Mouse (Mus musculus) heart, embryonic 13.5 days (tissue): Measurements from ENCODE around the gene Ccdc169. TPM values are rescaled to one million over a fixed set of nuclear protein-coding genes. Genes with fewer than 3 reads are reported as not detected.
"Not testable (repeated sequence)": the region's sequence is repeated elsewhere in the genome, so short reads cannot be mapped to it uniquely, and the experiment has no call there.

ENCODE experiments used
- ATAC-seq: fragments of 200-750 bp; cut with Nextera tagmentation; 2 replicates; pipeline ENCODE4 v1.8.0; 2017; ENCODE audit warnings: moderate TSS enrichment; ENCODE audit not compliant: insufficient number of reproducible peaks, low FRiP score, low TSS enrichment; ENCODE audit errors: extremely low read depth
- H3K27ac ChIP-seq: fragments of 300-500 bp; sonication (generic); replicated peaks from 2 replicates; pipeline ENCODE4 v1.5.1; 2015; ENCODE audit warnings: moderate library complexity, mild to moderate bottlenecking, inconsistent platforms
- H3K27me3 ChIP-seq: fragments of 300-500 bp; sonication (generic); replicated peaks from 2 replicates; pipeline ENCODE4 v1.6.1; 2015; ENCODE audit warnings: mild to moderate bottlenecking, inconsistent platforms
- H3K36me3 ChIP-seq: fragments of 300-500 bp; sonication (generic); 2 replicates; pipeline ENCODE4 v1.6.1; 2015; ENCODE audit warnings: mild to moderate bottlenecking, inconsistent platforms
- H3K4me1 ChIP-seq: fragments of 300-500 bp; sonication (generic); 2 replicates; pipeline ENCODE4 v1.6.1; 2015; ENCODE audit warnings: inconsistent platforms
- H3K4me2 ChIP-seq: fragments of 300-500 bp; sonication (generic); 2 replicates; pipeline ENCODE4 v1.6.1; 2015; ENCODE audit warnings: inconsistent platforms, mild to moderate bottlenecking, moderate library complexity
- H3K4me3 ChIP-seq: fragments of 300-500 bp; sonication (generic); 2 replicates; pipeline ENCODE4 v1.5.1; 2015; ENCODE audit warnings: moderate library complexity, mild to moderate bottlenecking, inconsistent platforms
- H3K9ac ChIP-seq: fragments of 300-500 bp; sonication (generic); 2 replicates; pipeline ENCODE4 v1.6.1; 2015; ENCODE audit warnings: inconsistent platforms, mild to moderate bottlenecking, moderate library complexity
- H3K9me3 ChIP-seq: fragments of 300-500 bp; sonication (generic); 2 replicates; pipeline ENCODE4 v1.6.1; 2016; ENCODE audit warnings: inconsistent platforms
- WGBS: fragments of 180-500 bp; shearing (Covaris S2); methylation state at CpG from one replicate; pipeline ENCODE4 v1.1.7; 2015; ENCODE audit warnings: mixed read lengths; 5-methylcytosine and 5-hydroxymethylcytosine counted together
- microRNA-seq: library from miRNA; unstranded; fragments of <30 nt; microRNA quantifications from one replicate; pipeline ENCODE4, GENCODE M21; 2016
- polyA plus RNA-seq: library from polyadenylated mRNA; unstranded; fragments of >200 nt; fragmentation: Nextera tagmentation; extraction: Ambion mirVana; gene quantifications from 2 replicates; pipeline ENCODE4 v1.2.1, GENCODE M21; 2015

Gene Ccdc169
- polyA plus RNA-seq, 1 experiment from 2014 or later: 0.07 TPM

- 80% methylated on average over 11 of the region's 11 CpGs for WGBS
- H3K27me3 ChIP-seq: not testable (repeated sequence)
Observed at GRCm38 (mm10) chr3:55203621-55204020, 66.5 kb downstream of the Ccdc169 start.

GRCm38 (mm10) chr3:55206413-55206812 is 69.3 kb downstream of the Ccdc169 start:
- Histone ChIP-seq H3K9me3 (no peaks in the 10 kb centered on the region), H3K27me3 (no peaks in the 10 kb centered on the region), H3K4me2 (no peak overlapping the region), H3K9ac (no peak overlapping the region), H3K4me1 (no peaks in the 10 kb centered on the region), H3K36me3 (no peaks in the 10 kb centered on the region), H3K4me3 (no peak overlapping the region), H3K27ac (no peak overlapping the region)
- WGBS: 83% methylated on average over 2 of the region's 2 CpGs
- no peak for ATAC-seq

More at GRCm38 (mm10) chr3:55203621-55204020, 66.5 kb downstream of the Ccdc169 start:
- not testable (repeated sequence) for H3K4me3 ChIP-seq, H3K9ac ChIP-seq, H3K27ac ChIP-seq, H3K9me3 ChIP-seq, ATAC-seq, H3K36me3 ChIP-seq, H3K4me2 ChIP-seq, H3K4me1 ChIP-seq

- H3K4me2 ChIP-seq: no peak overlapping the region
- H3K27me3 ChIP-seq: no peaks in the 10 kb centered on the region
- no peaks in the 10 kb centered on the region for H3K36me3 ChIP-seq
- H3K4me1 ChIP-seq: no peaks in the 10 kb centered on the region
- H3K27ac ChIP-seq: no peak overlapping the region
- H3K9ac ChIP-seq: no peak overlapping the region
- no peaks in the 10 kb centered on the region for H3K9me3 ChIP-seq
- 63% methylated on average over 6 of the region's 6 CpGs for WGBS
- no peak overlapping the region for H3K4me3 ChIP-seq
- ATAC-seq: no peak
Observed at GRCm38 (mm10) chr3:55207665-55208064, 70.5 kb downstream of the Ccdc169 start.

GRCm38 (mm10) chr3:55212254-55212653 is 75.1 kb downstream of the Ccdc169 start:
- 23% methylated on average over 2 of the region's 2 CpGs for WGBS
- Histone ChIP-seq H3K27ac (no peak overlapping the region), H3K36me3 (no peaks in the 10 kb centered on the region), H3K4me2 (no peak overlapping the region), H3K4me1 (peaks cover 3% of the 10 kb centered on the region; the same call in 1 of the 2 replicates), H3K9ac (no peak overlapping the region), H3K9me3 (no peaks in the 10 kb centered on the region), H3K27me3 (no peaks in the 10 kb centered on the region), H3K4me3 (no peak overlapping the region)
- no peak for ATAC-seq

GRCm38 (mm10) chr3:55213785-55214184 is 76.6 kb downstream of the Ccdc169 start:
- no peak for ATAC-seq

GRCm38 (mm10) chr3:55214413-55214812 is 77.3 kb downstream of the Ccdc169 start:
- ATAC-seq: no peak
- WGBS: 63% methylated on average over 6 of the region's 6 CpGs
- 0 out of 2 replicates have a peak overlapping the region, but pooled peaks have one; percentile 3 for H3K27ac ChIP-seq

More at GRCm38 (mm10) chr3:55213785-55214184, 76.6 kb downstream of the Ccdc169 start:
- no peaks in the 10 kb centered on the region for H3K27me3 ChIP-seq
- H3K4me2 ChIP-seq: no peak overlapping the region
- H3K9ac ChIP-seq: no peak overlapping the region
- no peak overlapping the region for H3K4me3 ChIP-seq
- H3K4me1 ChIP-seq: peaks cover 3% of the 10 kb centered on the region; the same call in 1 of the 2 replicates
- 0 out of 2 replicates have a peak overlapping the region, but pooled peaks have one; percentile 6 for H3K27ac ChIP-seq
- 39% methylated on average over 4 of the region's 4 CpGs for WGBS
- H3K9me3 ChIP-seq: no peaks in the 10 kb centered on the region
- H3K36me3 ChIP-seq: no peaks in the 10 kb centered on the region

GRCm38 (mm10) chr3:55222502-55222901 is 85.4 kb downstream of the Ccdc169 start:
- Histone ChIP-seq H3K27me3 (no peaks in the 10 kb centered on the region), H3K4me1 (0 out of 2 replicates have a peak, but pooled peaks cover 3% of the 10 kb centered on the region), H3K9ac (no peak overlapping the region), H3K36me3 (no peaks in the 10 kb centered on the region), H3K4me2 (no peak overlapping the region), H3K4me3 (no peak overlapping the region), H3K27ac (no peak overlapping the region), H3K9me3 (peaks cover 13% of the 10 kb centered on the region)
- ATAC-seq: no peak
- WGBS: 79% methylated on average over 2 of the region's 2 CpGs

More at GRCm38 (mm10) chr3:55214413-55214812, 77.3 kb downstream of the Ccdc169 start:
- H3K4me1 ChIP-seq: peaks cover 3% of the 10 kb centered on the region; the same call in 1 of the 2 replicates
- H3K27me3 ChIP-seq: no peaks in the 10 kb centered on the region
- no peak overlapping the region for H3K4me3 ChIP-seq
- no peaks in the 10 kb centered on the region for H3K36me3 ChIP-seq
- no peak overlapping the region for H3K4me2 ChIP-seq
- no peak overlapping the region for H3K9ac ChIP-seq
- no peaks in the 10 kb centered on the region for H3K9me3 ChIP-seq

Small RNAs within 50 kb of the gene (microRNA-seq; reads per million reads assigned to microRNA genes)
- gene Gm22029: not detected

Other genes with a start within 250 kb of the Ccdc169 start
- 0.12 and 0.15 TPM in 2 replicates for gene Sertm1, start 221.5 kb upstream of the Ccdc169 start, polyA plus RNA-seq
- gene Ccna1, start 81.8 kb upstream of the Ccdc169 start, polyA plus RNA-seq: 0.96 and 1.6 TPM in 2 replicates
- gene Spg20, start 25.2 kb upstream of the Ccdc169 start, polyA plus RNA-seq: 35.2 and 35.8 TPM in 2 replicates
- not detected in 2 replicates for gene Sohlh2, start 44.7 kb downstream of the Ccdc169 start, polyA plus RNA-seq
- gene Dclk1, start 105.0 kb downstream of the Ccdc169 start, polyA plus RNA-seq: 7.6 and 8.2 TPM in 2 replicates